ENCODE assay signal across 10 mouse cellular contexts in genomic region chr11:45855407-45856148, GRCm38 (mm10). TPM values are rescaled to one million over a fixed set of nuclear protein-coding genes. Genes with fewer than 3 reads are reported as not detected.
DNase-seq lines count a peak whose midpoint lies in the region; TF ChIP-seq lines count a peak whose summit lies in the region.
"Had no signal": no experiment of that assay in that cellular context is flagged by ENCODE, and none has a peak within 500 bp of the region (broad histone marks: within the 10 kb centered on the region; RNA-seq: fewer than 3 reads in every experiment).

No protein-coding gene starts in this region.

- intact Hi-C loops in gastrocnemius, adult 2 months (cut with DNase I): no loop called here

- peak overlapping the region; percentile 35 for H3K27ac ChIP-seq in gastrocnemius, adult 2 months
- H3K27ac ChIP-seq in testis, adult 2 months (ENCODE audit: control insufficient read depth, insufficient read depth, low read depth, low read length): peak overlapping the region; percentile 34; the same call in 1 of the 2 replicates
- H3K27ac ChIP-seq: lung, embryonic 15.5 days; neural tube, embryonic 12.5 days had no signal

- no peaks in the 10 kb centered on the region for H3K36me3 ChIP-seq in testis, adult 2 months (ENCODE audit: control insufficient read depth, insufficient read depth, low read length)

- TF ChIP-seq POLR2A in testis, adult 2 months (IDR thresholded peaks at IDR 0.05; ENCODE audit: control insufficient read depth, low read depth, low read length): no peak

- H3K27me3 ChIP-seq in testis, adult 2 months (ENCODE audit: control insufficient read depth, insufficient read depth, low read length): no peaks in the 10 kb centered on the region
- H3K27me3 ChIP-seq: lung, embryonic 15.5 days; neural tube, embryonic 12.5 days had no signal

- no peak for TF ChIP-seq CTCF in gastrocnemius, adult 2 months (IDR thresholded peaks at IDR 0.05)
- TF ChIP-seq CTCF in testis, adult 2 months (IDR thresholded peaks at IDR 0.05; ENCODE audit: control insufficient read depth, insufficient read depth, insufficient replicate concordance, low read depth, low read length): no peak

- no peak overlapping the region for H3K4me3 ChIP-seq in gastrocnemius, adult 2 months
- no peak overlapping the region for H3K4me3 ChIP-seq in testis, adult 2 months (ENCODE audit: control insufficient read depth, low read depth, low read length)
- H3K4me3 ChIP-seq: lung, embryonic 15.5 days; neural tube, embryonic 12.5 days had no signal

- H3K4me1 ChIP-seq in testis, adult 2 months (ENCODE audit: control insufficient read depth, insufficient read depth, low read length): peaks cover 8% of the 10 kb centered on the region

- DNase-seq in gastrocnemius, adult 2 months: no peak
- DNase-seq in gastrocnemius, postnatal 4 days (ENCODE audit: low spot score in 2 of 2): no peak
- no peak for DNase-seq in testis, postnatal 10 days (ENCODE audit: low spot score)
- peak; percentile 37 for DNase-seq in liver
- DNase-seq in yolk sac, embryonic 10.5 days (ENCODE audit: low spot score): peak; percentile 84
- DNase-seq in cerebellum, adult 8-10 months: no peak
- DNase-seq in adrenal gland, adult 8-10 months: no peak

RNA-seq across cellular contexts. Expression of gene Clint1, which starts 3.7 kb away (rescaled TPM):
- total RNA-seq in gastrocnemius, adult 2 months (2021): 10 to 100 TPM; 40.2 to 44.9 TPM
- 10 to 100 TPM; 64.9 to 69.6 TPM for total RNA-seq in gastrocnemius, postnatal 4 days (2021)
- 45.6 and 46.6 TPM in 2 replicates for polyA plus RNA-seq in testis, adult 2 months (2012; rRNA removed)
- total RNA-seq in adrenal gland, adult 8-10 months (2022): 10 to 100 TPM; 63.4 to 94.6 (median 74.8) TPM

Comparison
In these comparisons a context has a peak if more than half of its experiments do, and no peak if none do; other contexts are left out.
1. DNase-seq: peak in liver (single experiment) and yolk sac, embryonic 10.5 days (single experiment); none in gastrocnemius, adult 2 months (single experiment), gastrocnemius, postnatal 4 days (0 of 2), testis, postnatal 10 days (single experiment), cerebellum, adult 8-10 months (single experiment) and adrenal gland, adult 8-10 months (single experiment).